Comparison of ENCODE assay signal across 9 mouse cellular contexts in the genomic region with DNA sequence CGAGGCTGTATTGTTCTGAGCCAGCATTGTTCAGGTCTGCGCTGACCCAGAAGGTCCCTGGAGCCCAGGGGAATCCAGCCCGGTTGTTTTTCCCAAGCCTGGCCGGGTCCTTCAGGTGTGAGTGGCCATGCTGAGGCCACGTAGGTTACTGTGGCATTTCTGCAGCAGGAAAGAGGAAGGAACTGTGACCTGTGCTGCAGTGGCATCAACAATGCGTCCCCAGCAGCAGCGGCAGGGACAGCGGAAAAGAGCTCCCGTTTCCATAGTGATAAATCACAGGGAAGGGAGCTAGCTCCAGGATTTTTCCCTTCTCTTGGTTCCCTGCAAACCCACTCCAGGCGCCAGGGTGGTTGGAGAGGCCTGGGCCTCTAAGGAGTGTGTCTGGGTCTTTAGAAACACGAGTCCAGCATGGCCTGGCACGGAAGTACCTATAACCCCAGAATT. TPM values are rescaled to one million over a fixed set of nuclear protein-coding genes. Genes with fewer than 3 reads are reported as not detected.
DNase-seq lines count a peak whose midpoint lies in the region; ATAC-seq and TF ChIP-seq lines count a peak whose summit lies in the region.
"Had no signal": no experiment of that assay in that cellular context is flagged by ENCODE, and none has a peak within 500 bp of the region (broad histone marks: within the 10 kb centered on the region; RNA-seq: fewer than 3 reads in every experiment).

No protein-coding gene starts in this region.

- H3K27ac ChIP-seq in lung, embryonic 15.5 days: peak overlapping the region; percentile 58
- H3K27ac ChIP-seq in heart, adult 2 months: peak overlapping the region; percentile 86
- 0 out of 2 replicates have a peak overlapping the region, but pooled peaks have one; percentile 31 for H3K27ac ChIP-seq in intestine, embryonic 16.5 days (ENCODE audit: low read length)
- peak overlapping the region; percentile 24; the same call in 1 of the 2 replicates for H3K27ac ChIP-seq in neural tube, embryonic 14.5 days (ENCODE audit: low read depth, low read length)

- TF ChIP-seq CTCF in lung, adult 2 months (IDR thresholded peaks at IDR 0.05; ENCODE audit: insufficient read depth, low read length): no peak
- TF ChIP-seq CTCF in heart, adult 2 months (IDR thresholded peaks at IDR 0.05): no peak

- no peaks in the 10 kb centered on the region for H3K9me3 ChIP-seq in lung, embryonic 15.5 days
- H3K9me3 ChIP-seq in intestine, embryonic 16.5 days (ENCODE audit: control insufficient read depth, low read length): no peaks in the 10 kb centered on the region
- H3K9me3 ChIP-seq in neural tube, embryonic 14.5 days (ENCODE audit: control insufficient read depth, low read length): no peaks in the 10 kb centered on the region

- H3K4me2 ChIP-seq in lung, embryonic 15.5 days: no peak overlapping the region
- no peak overlapping the region for H3K4me2 ChIP-seq in intestine, embryonic 16.5 days (ENCODE audit: low read depth, low read length)
- H3K4me2 ChIP-seq in neural tube, embryonic 14.5 days (ENCODE audit: low read depth, low read length): no peak overlapping the region

- TF ChIP-seq EP300 in heart, adult 2 months (IDR thresholded peaks at IDR 0.05; ENCODE audit: insufficient read depth, low read depth, low read length): peak; percentile 80; the same call in 1 of the 2 replicates

- peaks cover 12% of the 10 kb centered on the region; the same call in 1 of the 2 replicates for H3K4me1 ChIP-seq in lung, embryonic 15.5 days
- 0 out of 2 replicates have a peak, but pooled peaks cover 2% of the 10 kb centered on the region for H3K4me1 ChIP-seq in lung, adult 2 months (ENCODE audit: control insufficient read depth, insufficient read depth, low read length)
- peaks cover 15% of the 10 kb centered on the region for H3K4me1 ChIP-seq in heart, adult 2 months (ENCODE audit: control insufficient read depth, insufficient read depth, low read length)
- no peaks in the 10 kb centered on the region for H3K4me1 ChIP-seq in intestine, embryonic 16.5 days (ENCODE audit: control insufficient read depth, insufficient read depth, low read length)
- peaks cover 7% of the 10 kb centered on the region for H3K4me1 ChIP-seq in neural tube, embryonic 14.5 days (ENCODE audit: control insufficient read depth, insufficient read depth, low read length)

- no peak for DNase-seq in lung, adult 2 months
- peak; percentile 58 to 73 for DNase-seq in heart, adult 2 months
- peak; percentile 36 to 58 for DNase-seq in left cerebral cortex, postnatal 10 days (ENCODE audit: extremely low spot score in 1 of 2, low spot score in 2 of 2)
- DNase-seq in spleen, postnatal 10 days (ENCODE audit: low spot score in 2 of 2): no peak

- H3K79me2 ChIP-seq in heart, adult 2 months (replicated peaks; ENCODE audit: control insufficient read depth, insufficient read depth, low read length): no peaks in the 10 kb centered on the region

- WGBS in lung, embryonic 15.5 days: 27% methylated on average over 12 of the region's 12 CpGs
- 34% methylated on average over 12 of the region's 12 CpGs for WGBS in lung, adult 2 months
- 45% methylated on average over 12 of the region's 12 CpGs for WGBS in heart, adult 2 months
- WGBS in intestine, embryonic 16.5 days: 38% methylated on average over 12 of the region's 12 CpGs
- 11% methylated on average over 11 of the region's 12 CpGs for WGBS in neural tube, embryonic 14.5 days

- no peaks in the 10 kb centered on the region for H3K36me3 ChIP-seq in lung, embryonic 15.5 days
- H3K36me3 ChIP-seq in heart, adult 2 months (ENCODE audit: control insufficient read depth, insufficient read depth, low read length): no peaks in the 10 kb centered on the region; the same call in 1 of the 2 replicates
- H3K36me3 ChIP-seq in intestine, embryonic 16.5 days (ENCODE audit: control insufficient read depth, insufficient read depth, low read length): no peaks in the 10 kb centered on the region
- no peaks in the 10 kb centered on the region for H3K36me3 ChIP-seq in neural tube, embryonic 14.5 days (ENCODE audit: control insufficient read depth, insufficient read depth, low read length)

- no peaks in the 10 kb centered on the region for H3K27me3 ChIP-seq in lung, embryonic 15.5 days
- no peaks in the 10 kb centered on the region for H3K27me3 ChIP-seq in heart, adult 2 months (ENCODE audit: control insufficient read depth, insufficient read depth, low read length)
- H3K27me3 ChIP-seq in intestine, embryonic 16.5 days (replicated peaks; ENCODE audit: control insufficient read depth, insufficient read depth, low read length): no peaks in the 10 kb centered on the region
- H3K27me3 ChIP-seq in neural tube, embryonic 14.5 days (ENCODE audit: control insufficient read depth, insufficient read depth, low read length): no peaks in the 10 kb centered on the region
- H3K27me3 ChIP-seq: CH12.LX had no signal

- no peak overlapping the region for H3K9ac ChIP-seq in lung, embryonic 15.5 days
- no peak overlapping the region for H3K9ac ChIP-seq in heart, adult 2 months (ENCODE audit: low read depth, low read length)
- H3K9ac ChIP-seq in intestine, embryonic 16.5 days (ENCODE audit: low read depth, low read length): no peak overlapping the region
- H3K9ac ChIP-seq in neural tube, embryonic 14.5 days (replicated peaks; ENCODE audit: low read depth, low read length): peak overlapping the region; percentile 44; the same call in 1 of the 2 replicates

- H3K4me3 ChIP-seq in lung, embryonic 15.5 days: no peak overlapping the region
- H3K4me3 ChIP-seq in lung, adult 2 months (replicated peaks; ENCODE audit: extremely low read depth, low read depth, low read length): no peak overlapping the region
- H3K4me3 ChIP-seq in heart, adult 2 months: no peak overlapping the region
- H3K4me3 ChIP-seq in intestine, embryonic 16.5 days (ENCODE audit: low read length): no peak overlapping the region
- H3K4me3 ChIP-seq in neural tube, embryonic 14.5 days (ENCODE audit: low read depth, low read length): no peak overlapping the region

- ATAC-seq in lung, embryonic 15.5 days (ENCODE audit: borderline replicate concordance, extremely low read depth, low FRiP score, low TSS enrichment): 0 out of 2 replicates have a peak, but pooled peaks have one; percentile 46
- ATAC-seq in intestine, embryonic 16.5 days: peak; percentile 60; the same call in 1 of the 2 replicates
- peak; percentile 54; the same call in 1 of the 2 replicates for ATAC-seq in neural tube, embryonic 14.5 days (ENCODE audit: low read depth)
- no peak for ATAC-seq in erythroid progenitor cell, adult 5-6 weeks (replicated peaks; ENCODE audit: low FRiP score, poor library complexity, severe bottlenecking)

- TF ChIP-seq POLR2A in lung, adult 2 months (IDR thresholded peaks at IDR 0.05; ENCODE audit: borderline replicate concordance, extremely low read depth, low read depth, low read length): no peak
- peak; percentile 37; the same call in 1 of the 2 replicates for TF ChIP-seq POLR2A in heart, adult 2 months (IDR thresholded peaks at IDR 0.05; ENCODE audit: insufficient read depth, low read depth, low read length)

- intact Hi-C loops in heart, adult 2 months (cut with DNase I): loop anchor here (1.0 kb wide), 2 partner anchors 29 to 57 kb away; no protein-coding TSS in a partner anchor
- intact Hi-C loops in left cerebral cortex, postnatal 10 days (cut with DNase I): no loop called here

RNA-seq across cellular contexts. Expression of a gene that starts 13.2 kb away (rescaled TPM):
- polyA plus RNA-seq in lung, embryonic 15.5 days (2015; fragmentation: Nextera tagmentation; extraction: Ambion mirVana): 109 and 117 TPM in 2 replicates
- polyA plus RNA-seq in lung, adult 2 months (2012; rRNA removed): 225 and 283 TPM in 2 replicates
- 100 to 1,000 TPM; 114 to 123 TPM for total RNA-seq in heart, adult 2 months (2021)
- polyA plus RNA-seq in heart, adult 2 months (2012; rRNA removed): 78.3 and 130 TPM in 2 replicates
- 48.2 and 48.6 TPM in 2 replicates for polyA plus RNA-seq in intestine, embryonic 16.5 days (2015; fragmentation: Nextera tagmentation; extraction: Ambion mirVana)
- total RNA-seq in left cerebral cortex, postnatal 10 days (2021): 10 to 100 TPM; 19.7 to 20.1 TPM
- polyA plus RNA-seq in neural tube, embryonic 14.5 days (2014; fragmentation: Nextera tagmentation; extraction: Ambion mirVana): 9.4 and 16.9 TPM in 2 replicates
- 7.1 and 16.6 TPM in 2 replicates for total RNA-seq in erythroid progenitor cell, adult 5-6 weeks (2015; ENCODE audit: low replicate concordance)
- total RNA-seq in erythroid progenitor cell, adult 5-6 weeks (2017; ENCODE audit: low replicate concordance): 5.5 and 7.2 TPM in 2 replicates

RNA-seq across cellular contexts. Expression of a gene that starts 13.8 kb away (rescaled TPM):
- 1.5 and 2.4 TPM in 2 replicates for polyA plus RNA-seq in lung, embryonic 15.5 days (2015; fragmentation: Nextera tagmentation; extraction: Ambion mirVana)
- 1.0 and 3.0 TPM in 2 replicates for polyA plus RNA-seq in lung, adult 2 months (2012; rRNA removed)
- 1 to 10 TPM in 1 of 2 experiments, under 1 TPM in 1; 0.93 to 1.4 TPM for total RNA-seq in heart, adult 2 months (2021)
- polyA plus RNA-seq in heart, adult 2 months (2012; rRNA removed): 0.29 and 0.56 TPM in 2 replicates
- 1.6 and 1.7 TPM in 2 replicates for polyA plus RNA-seq in intestine, embryonic 16.5 days (2015; fragmentation: Nextera tagmentation; extraction: Ambion mirVana)
- total RNA-seq in left cerebral cortex, postnatal 10 days (2021): 1 to 10 TPM in 1 of 2 experiments, under 1 TPM in 1; 0.45 to 1.1 TPM
- polyA plus RNA-seq in neural tube, embryonic 14.5 days (2014; fragmentation: Nextera tagmentation; extraction: Ambion mirVana): 0.51 and 1.4 TPM in 2 replicates
- total RNA-seq in erythroid progenitor cell, adult 5-6 weeks (2015; ENCODE audit: low replicate concordance): 7.9 and 10.5 TPM in 2 replicates
- total RNA-seq in erythroid progenitor cell, adult 5-6 weeks (2017; ENCODE audit: low replicate concordance): 9.1 and 13.4 TPM in 2 replicates

RNA-seq across cellular contexts. Expression of a gene that starts 42.1 kb away (rescaled TPM):
- 10.1 and 11.2 TPM in 2 replicates for polyA plus RNA-seq in lung, embryonic 15.5 days (2015; fragmentation: Nextera tagmentation; extraction: Ambion mirVana)
- 4.8 and 6.3 TPM in 2 replicates for polyA plus RNA-seq in lung, adult 2 months (2012; rRNA removed)
- total RNA-seq in heart, adult 2 months (2021): 1 to 10 TPM; 3.7 to 4.2 TPM
- 2.7 and 3.8 TPM in 2 replicates for polyA plus RNA-seq in heart, adult 2 months (2012; rRNA removed)
- polyA plus RNA-seq in intestine, embryonic 16.5 days (2015; fragmentation: Nextera tagmentation; extraction: Ambion mirVana): 12.6 and 13.7 TPM in 2 replicates
- 1 to 10 TPM; 4.1 to 4.6 TPM for total RNA-seq in left cerebral cortex, postnatal 10 days (2021)
- polyA plus RNA-seq in neural tube, embryonic 14.5 days (2014; fragmentation: Nextera tagmentation; extraction: Ambion mirVana): 10.3 and 10.4 TPM in 2 replicates
- total RNA-seq in erythroid progenitor cell, adult 5-6 weeks (2015; ENCODE audit: low replicate concordance): 3.2 and 4.6 TPM in 2 replicates
- 1.4 and 3.9 TPM in 2 replicates for total RNA-seq in erythroid progenitor cell, adult 5-6 weeks (2017; ENCODE audit: low replicate concordance)

RNA-seq across cellular contexts. Expression of a gene that starts 51.8 kb away (rescaled TPM):
- polyA plus RNA-seq in lung, embryonic 15.5 days (2015; fragmentation: Nextera tagmentation; extraction: Ambion mirVana): 357 and 378 TPM in 2 replicates
- polyA plus RNA-seq in lung, adult 2 months (2012; rRNA removed): 539 and 718 TPM in 2 replicates
- 100 to 1,000 TPM; 328 to 354 TPM for total RNA-seq in heart, adult 2 months (2021)
- 202 and 306 TPM in 2 replicates for polyA plus RNA-seq in heart, adult 2 months (2012; rRNA removed)
- 227 and 230 TPM in 2 replicates for polyA plus RNA-seq in intestine, embryonic 16.5 days (2015; fragmentation: Nextera tagmentation; extraction: Ambion mirVana)
- total RNA-seq in left cerebral cortex, postnatal 10 days (2021): 100 to 1,000 TPM; 607 to 644 TPM
- polyA plus RNA-seq in neural tube, embryonic 14.5 days (2014; fragmentation: Nextera tagmentation; extraction: Ambion mirVana): 447 and 486 TPM in 2 replicates
- 493 and 595 TPM in 2 replicates for total RNA-seq in erythroid progenitor cell, adult 5-6 weeks (2015; ENCODE audit: low replicate concordance)
- total RNA-seq in erythroid progenitor cell, adult 5-6 weeks (2017; ENCODE audit: low replicate concordance): 692 and 836 TPM in 2 replicates

RNA-seq across cellular contexts. Expression of a gene that starts 51.9 kb away (rescaled TPM):
- 18.3 and 21.7 TPM in 2 replicates for polyA plus RNA-seq in lung, embryonic 15.5 days (2015; fragmentation: Nextera tagmentation; extraction: Ambion mirVana)
- 1.9 and 2.9 TPM in 2 replicates for polyA plus RNA-seq in lung, adult 2 months (2012; rRNA removed)
- 1 to 10 TPM; 4.9 to 6.0 TPM for total RNA-seq in heart, adult 2 months (2021)
- polyA plus RNA-seq in heart, adult 2 months (2012; rRNA removed): 2.7 and 5.3 TPM in 2 replicates
- 15.4 and 16.3 TPM in 2 replicates for polyA plus RNA-seq in intestine, embryonic 16.5 days (2015; fragmentation: Nextera tagmentation; extraction: Ambion mirVana)
- total RNA-seq in left cerebral cortex, postnatal 10 days (2021): 10 to 100 TPM in 1 of 2 experiments, 1 to 10 TPM in 1; 8.7 to 10.3 TPM
- 15.1 and 18.9 TPM in 2 replicates for polyA plus RNA-seq in neural tube, embryonic 14.5 days (2014; fragmentation: Nextera tagmentation; extraction: Ambion mirVana)
- 60.8 and 66.3 TPM in 2 replicates for total RNA-seq in erythroid progenitor cell, adult 5-6 weeks (2015; ENCODE audit: low replicate concordance)
- total RNA-seq in erythroid progenitor cell, adult 5-6 weeks (2017; ENCODE audit: low replicate concordance): 39.8 and 61.5 TPM in 2 replicates

Comparison
In these comparisons a context has a peak if more than half of its experiments do, and no peak if none do; other contexts are left out.
1. H3K27ac ChIP-seq: peak in every context shown above with its lines; median percentile 86 in heart, adult 2 months; 58 in lung, embryonic 15.5 days; 31 in intestine, embryonic 16.5 days; 24 in neural tube, embryonic 14.5 days.
2. DNase-seq: peak in heart, adult 2 months (2 of 2) and left cerebral cortex, postnatal 10 days (2 of 2); none in lung, adult 2 months (single experiment) and spleen, postnatal 10 days (0 of 2).